Mouse (Mus musculus) neural tube, embryonic 14.5 days (tissue): Measurements from ENCODE around the gene Hddc3. TPM values are rescaled to one million over a fixed set of nuclear protein-coding genes. Genes with fewer than 3 reads are reported as not detected.

Experiments used
- ATAC-seq: fragments of 200-750 bp; cut with Nextera tagmentation; 2 replicates; pipeline ENCODE4 v1.8.0; 2017; ENCODE audit warnings: low read depth, mild to moderate bottlenecking, moderate TSS enrichment, moderate library complexity
- H3K27ac ChIP-seq: fragments of 300-500 bp; sonication (generic); 2 replicates; pipeline ENCODE4 v1.5.1; 2014; ENCODE audit warnings: low read depth, mild to moderate bottlenecking, control low read depth, low read length, moderate library complexity, mixed read lengths
- H3K27me3 ChIP-seq: fragments of 300-500 bp; sonication (generic); 2 replicates; pipeline ENCODE4 v1.6.1; 2014; ENCODE audit warnings: low read length; ENCODE audit not compliant: control insufficient read depth, insufficient read depth
- H3K36me3 ChIP-seq: fragments of 300-500 bp; sonication (generic); 2 replicates; pipeline ENCODE4 v1.6.1; 2014; ENCODE audit warnings: low read length, mixed read lengths; ENCODE audit not compliant: control insufficient read depth, insufficient read depth
- H3K4me1 ChIP-seq: fragments of 300-500 bp; sonication (generic); 2 replicates; pipeline ENCODE4 v1.6.1; 2014; ENCODE audit warnings: low read length; ENCODE audit not compliant: control insufficient read depth, insufficient read depth
- H3K4me2 ChIP-seq: fragments of 300-500 bp; sonication (generic); 2 replicates; pipeline ENCODE4 v1.6.1; 2014; ENCODE audit warnings: mild to moderate bottlenecking, low read depth, low read length, control low read depth
- H3K4me3 ChIP-seq: fragments of 300-500 bp; sonication (generic); 2 replicates; pipeline ENCODE4 v1.5.1; 2014; ENCODE audit warnings: low read depth, low read length, control low read depth, mixed read lengths
- H3K9ac ChIP-seq: fragments of 300-500 bp; sonication (generic); replicated peaks from 2 replicates; pipeline ENCODE4 v1.6.1; 2014; ENCODE audit warnings: low read depth, mild to moderate bottlenecking, control low read depth, low read length, mixed read lengths
- H3K9me3 ChIP-seq: fragments of 300-500 bp; sonication (generic); 2 replicates; pipeline ENCODE4 v1.6.1; 2016; ENCODE audit warnings: low read length; ENCODE audit not compliant: control insufficient read depth
- WGBS: fragments of 180-500 bp; shearing (Covaris S2); extraction: QIAGEN DNeasy Blood & Tissue Kit; methylation state at CpG from one replicate; pipeline ENCODE4 v1.1.7; 2014; 5-methylcytosine and 5-hydroxymethylcytosine counted together
- polyA plus RNA-seq: library from polyadenylated mRNA; unstranded; fragments of >200 nt; fragmentation: Nextera tagmentation; extraction: Ambion mirVana; gene quantifications from 2 replicates; pipeline ENCODE4 v1.2.1, GENCODE M21; 2014

The Hddc3 gene
- polyA plus RNA-seq, 1 experiment from 2014 or later: 25.8 TPM

GRCm38 (mm10) chr7:80341793-80342192, 1.1 kb upstream of the Hddc3 start:
- Histone ChIP-seq H3K4me3 (no peak overlapping the region), H3K36me3 (no peaks in the 10 kb centered on the region), H3K9me3 (no peaks in the 10 kb centered on the region), H3K4me2 (no peak overlapping the region), H3K9ac (no peak overlapping the region), H3K27me3 (no peaks in the 10 kb centered on the region), H3K27ac (0 out of 2 replicates have a peak overlapping the region, but pooled peaks have one; percentile 23), H3K4me1 (peaks cover 34% of the 10 kb centered on the region)
- ATAC-seq: no peak
- WGBS: 65% methylated on average over 7 of the region's 7 CpGs

GRCm38 (mm10) chr7:80343270-80344018, 540 bp downstream of the Hddc3 start:
- Histone ChIP-seq H3K4me3 (peak overlapping the region; percentile 44), H3K9ac (peak overlapping the region; percentile 72), H3K4me1 (peaks cover 25% of the 10 kb centered on the region), H3K36me3 (no peaks in the 10 kb centered on the region), H3K27ac (peak overlapping the region; percentile 73), H3K27me3 (no peaks in the 10 kb centered on the region), H3K4me2 (peak overlapping the region; percentile 80), H3K9me3 (no peaks in the 10 kb centered on the region)
- ATAC-seq: peak; percentile 7
- WGBS: 25% methylated on average over 19 of the region's 19 CpGs

GRCm38 (mm10) chr7:80346173-80346572, 3.3 kb downstream of the Hddc3 start:
- no peak for ATAC-seq
- H3K36me3 ChIP-seq: peaks cover 15% of the 10 kb centered on the region
- H3K9ac ChIP-seq: no peak overlapping the region
- H3K27me3 ChIP-seq: no peaks in the 10 kb centered on the region
- no peak overlapping the region for H3K4me2 ChIP-seq
- H3K9me3 ChIP-seq: no peaks in the 10 kb centered on the region
- H3K4me3 ChIP-seq: no peak overlapping the region
- 95% methylated on average over 9 of the region's 9 CpGs for WGBS
- H3K27ac ChIP-seq: no peak overlapping the region
- peaks cover 16% of the 10 kb centered on the region for H3K4me1 ChIP-seq

GRCm38 (mm10) chr7:80346830-80347229, 3.9 kb downstream of the Hddc3 start:
- ATAC-seq: no peak
- H3K4me3 ChIP-seq: no peak overlapping the region
- peaks cover 20% of the 10 kb centered on the region for H3K36me3 ChIP-seq
- H3K27ac ChIP-seq: no peak overlapping the region
- H3K9me3 ChIP-seq: no peaks in the 10 kb centered on the region
- H3K4me1 ChIP-seq: peaks cover 12% of the 10 kb centered on the region
- no peaks in the 10 kb centered on the region for H3K27me3 ChIP-seq
- no peak overlapping the region for H3K9ac ChIP-seq
- WGBS: 83% methylated on average over 5 of the region's 5 CpGs
- H3K4me2 ChIP-seq: no peak overlapping the region

- Histone ChIP-seq H3K4me2 (no peak overlapping the region), H3K27me3 (no peaks in the 10 kb centered on the region), H3K4me1 (peaks cover 6% of the 10 kb centered on the region), H3K4me3 (no peak overlapping the region), H3K9ac (no peak overlapping the region), H3K9me3 (no peaks in the 10 kb centered on the region), H3K36me3 (peaks cover 30% of the 10 kb centered on the region), H3K27ac (no peak overlapping the region)
- 56% methylated on average over 13 of the region's 13 CpGs for WGBS
- ATAC-seq: no peak
Observed at GRCm38 (mm10) chr7:80347670-80348586, 5.0 kb downstream of the Hddc3 start.

- WGBS: 84% methylated on average over 2 of the region's 2 CpGs
- Histone ChIP-seq H3K4me3 (no peak overlapping the region), H3K36me3 (peaks cover 45% of the 10 kb centered on the region), H3K4me2 (no peak overlapping the region), H3K9ac (no peak overlapping the region), H3K9me3 (no peaks in the 10 kb centered on the region), H3K27me3 (no peaks in the 10 kb centered on the region), H3K4me1 (no peaks in the 10 kb centered on the region), H3K27ac (no peak overlapping the region)
- no peak for ATAC-seq
Observed at GRCm38 (mm10) chr7:80350808-80351207, 7.9 kb downstream of the Hddc3 start.

- no peak overlapping the region for H3K27ac ChIP-seq
- no peak for ATAC-seq
- no peaks in the 10 kb centered on the region for H3K27me3 ChIP-seq
- no peaks in the 10 kb centered on the region for H3K4me1 ChIP-seq
- 92% methylated on average over 8 of the region's 8 CpGs for WGBS
- no peak overlapping the region for H3K9ac ChIP-seq
- H3K4me3 ChIP-seq: no peak overlapping the region
- no peaks in the 10 kb centered on the region for H3K9me3 ChIP-seq
- no peak overlapping the region for H3K4me2 ChIP-seq
- peaks cover 57% of the 10 kb centered on the region for H3K36me3 ChIP-seq
Observed at GRCm38 (mm10) chr7:80352920-80353319, 10.0 kb downstream of the Hddc3 start.

GRCm38 (mm10) chr7:80356351-80356750, 13.4 kb downstream of the Hddc3 start:
- WGBS: 90% methylated on average over 13 of the region's 13 CpGs
- no peak overlapping the region for H3K27ac ChIP-seq
- H3K27me3 ChIP-seq: no peaks in the 10 kb centered on the region
- no peak overlapping the region for H3K4me2 ChIP-seq
- no peak for ATAC-seq
- peaks cover 75% of the 10 kb centered on the region for H3K36me3 ChIP-seq
- H3K4me3 ChIP-seq: no peak overlapping the region
- H3K9ac ChIP-seq: no peak overlapping the region
- no peaks in the 10 kb centered on the region for H3K4me1 ChIP-seq
- no peaks in the 10 kb centered on the region for H3K9me3 ChIP-seq

- no peaks in the 10 kb centered on the region for H3K27me3 ChIP-seq
- peaks cover 77% of the 10 kb centered on the region for H3K36me3 ChIP-seq
- peak; percentile 55; the same call in 1 of the 2 replicates for ATAC-seq
- no peaks in the 10 kb centered on the region for H3K4me1 ChIP-seq
- H3K4me2 ChIP-seq: no peak overlapping the region
- H3K9me3 ChIP-seq: no peaks in the 10 kb centered on the region
- no peak overlapping the region for H3K4me3 ChIP-seq
- no peak overlapping the region for H3K9ac ChIP-seq
- H3K27ac ChIP-seq: no peak overlapping the region
- WGBS: 20% methylated on average over 8 of the region's 8 CpGs
Observed at GRCm38 (mm10) chr7:80357156-80357555, 14.3 kb downstream of the Hddc3 start.
